Comparison of ENCODE assay signal across 11 mouse cellular contexts in the genomic region with DNA sequence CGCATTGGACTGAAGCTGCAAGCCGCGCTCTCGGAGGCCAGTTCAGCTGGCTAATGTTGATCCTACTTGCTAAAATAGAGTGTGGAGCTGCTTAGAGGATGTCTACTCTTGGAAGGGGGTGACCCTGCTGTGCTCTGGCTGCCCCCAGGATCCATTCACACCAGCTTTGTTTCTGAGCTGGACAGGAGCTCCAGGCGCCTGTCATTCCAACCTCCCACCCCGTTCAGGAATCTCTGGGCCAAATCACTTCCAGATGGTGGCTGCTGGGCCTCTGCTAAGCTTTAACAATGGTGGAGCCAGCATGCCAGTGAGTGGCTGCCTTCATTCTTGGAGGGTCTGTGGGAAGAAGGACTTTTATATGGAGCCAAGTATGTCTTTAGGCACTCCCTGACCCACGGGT. TPM values are rescaled to one million over a fixed set of nuclear protein-coding genes. Genes with fewer than 3 reads are reported as not detected.
DNase-seq lines count a peak whose midpoint lies in the region; ATAC-seq lines count a peak whose summit lies in the region.
"Had no signal": no experiment of that assay in that cellular context is flagged by ENCODE, and none has a peak within 500 bp of the region (broad histone marks: within the 10 kb centered on the region; RNA-seq: fewer than 3 reads in every experiment).

No protein-coding gene starts in this region.

- peaks cover 18% of the 10 kb centered on the region for H3K4me1 ChIP-seq in midbrain, embryonic 11.5 days (ENCODE audit: control insufficient read depth, insufficient read depth, low read length)
- H3K4me1 ChIP-seq in midbrain, embryonic 14.5 days (ENCODE audit: control insufficient read depth, insufficient read depth, low read length), result peaks cover 19% of the 10 kb centered on the region

- no peaks in the 10 kb centered on the region for H3K36me3 ChIP-seq in midbrain, embryonic 11.5 days (ENCODE audit: control insufficient read depth, insufficient read depth, low read length)
- H3K36me3 ChIP-seq in midbrain, embryonic 14.5 days (ENCODE audit: control insufficient read depth, insufficient read depth, low read length), result no peaks in the 10 kb centered on the region

- DNase-seq in adrenal gland, adult 2 months, result peak; percentile 9
- DNase-seq in adrenal gland, postnatal 10 days, result no peak
- DNase-seq in midbrain, embryonic 11.5 days (ENCODE audit: low spot score, missing footprints), result peak; percentile 88
- no peak for DNase-seq in midbrain, embryonic 14.5 days
- peak; percentile 24 to 29 for DNase-seq in heart, postnatal 36 days
- DNase-seq in skeletal muscle tissue, adult 2 months (ENCODE audit: low read depth, low spot score), result peak; percentile 54
- DNase-seq in kidney, postnatal 10 days, result no peak

- WGBS in midbrain, embryonic 11.5 days, result 44% methylated on average over 7 of the region's 7 CpGs
- WGBS in midbrain, embryonic 14.5 days, result 58% methylated on average over 7 of the region's 7 CpGs

- H3K4me3 ChIP-seq in midbrain, embryonic 11.5 days (ENCODE audit: low read depth, low read length), result no peak overlapping the region
- H3K4me3 ChIP-seq in midbrain, embryonic 14.5 days (replicated peaks; ENCODE audit: low read depth, low read length), result no peak overlapping the region
- H3K4me3 ChIP-seq: heart, adult 2 months had no signal

- no peak overlapping the region for H3K4me2 ChIP-seq in midbrain, embryonic 11.5 days
- H3K4me2 ChIP-seq in midbrain, embryonic 14.5 days (ENCODE audit: low read length), result no peak overlapping the region

- intact Hi-C loops in heart, postnatal 36 days (cut with DNase I), result no loop called here

- H3K9ac ChIP-seq in midbrain, embryonic 11.5 days (ENCODE audit: low read length), result no peak overlapping the region
- no peak overlapping the region for H3K9ac ChIP-seq in midbrain, embryonic 14.5 days (replicated peaks; ENCODE audit: low read length)

- ATAC-seq in midbrain, embryonic 11.5 days (ENCODE audit: low FRiP score), result no peak
- no peak for ATAC-seq in midbrain, embryonic 14.5 days (ENCODE audit: low FRiP score, low TSS enrichment)
- no peak for ATAC-seq in frontal cortex, adult (ENCODE audit: low TSS enrichment)

- no peak overlapping the region for H3K27ac ChIP-seq in midbrain, embryonic 11.5 days (ENCODE audit: low read depth, low read length)
- H3K27ac ChIP-seq in midbrain, embryonic 14.5 days (replicated peaks; ENCODE audit: low read depth, low read length), result no peak overlapping the region
- H3K27ac ChIP-seq: heart, adult 2 months had no signal

- no peaks in the 10 kb centered on the region for H3K27me3 ChIP-seq in midbrain, embryonic 11.5 days (ENCODE audit: control insufficient read depth, insufficient read depth, low read length)
- H3K27me3 ChIP-seq in midbrain, embryonic 14.5 days (ENCODE audit: control insufficient read depth, insufficient read depth, low read length), result no peaks in the 10 kb centered on the region

- H3K9me3 ChIP-seq in midbrain, embryonic 11.5 days (ENCODE audit: control insufficient read depth, low read length), result no peaks in the 10 kb centered on the region
- no peaks in the 10 kb centered on the region for H3K9me3 ChIP-seq in midbrain, embryonic 14.5 days (ENCODE audit: control insufficient read depth, low read length)

RNA-seq across cellular contexts. Expression of a gene that starts 4.9 kb away (rescaled TPM):
- 10 to 100 TPM; 40.8 to 44.9 TPM for total RNA-seq in adrenal gland, adult 2 months (2021)
- polyA plus RNA-seq in adrenal gland, adult 2 months (2012; rRNA removed), result 8.8 and 8.9 TPM in 2 replicates
- total RNA-seq in adrenal gland, postnatal 10 days (2021), result 10 to 100 TPM; 43.6 to 52.7 TPM
- polyA plus RNA-seq in midbrain, embryonic 11.5 days (2014; fragmentation: Nextera tagmentation; extraction: Ambion mirVana), result 10.9 and 12.0 TPM in 2 replicates
- 3.8 and 13.6 TPM in 2 replicates for polyA plus RNA-seq in midbrain, embryonic 14.5 days (2014; fragmentation: Nextera tagmentation; extraction: Ambion mirVana)
- 10 to 100 TPM; 23.0 to 24.1 TPM for total RNA-seq in heart, postnatal 36 days (2021)

RNA-seq across cellular contexts. Expression of a gene that starts 31.3 kb away (rescaled TPM):
- not detected for total RNA-seq in adrenal gland, adult 2 months (2021)
- polyA plus RNA-seq in adrenal gland, adult 2 months (2012; rRNA removed), result not detected in 2 replicates
- not detected for total RNA-seq in adrenal gland, postnatal 10 days (2021)
- not detected in 2 replicates for polyA plus RNA-seq in midbrain, embryonic 11.5 days (2014; fragmentation: Nextera tagmentation; extraction: Ambion mirVana)
- polyA plus RNA-seq in midbrain, embryonic 14.5 days (2014; fragmentation: Nextera tagmentation; extraction: Ambion mirVana), result not detected in 2 replicates
- total RNA-seq in heart, postnatal 36 days (2021), result not detected
- total RNA-seq: adrenal gland, adult 18-20 months; heart, adult 2 months had no signal
- polyA plus RNA-seq: heart, adult 2 months; liver, embryonic 16.5 days had no signal

Comparison
In these comparisons a context has a peak if more than half of its experiments do, and no peak if none do; other contexts are left out.
1. DNase-seq: peak in adrenal gland, adult 2 months (single experiment), midbrain, embryonic 11.5 days (single experiment), heart, postnatal 36 days (2 of 2) and skeletal muscle tissue, adult 2 months (single experiment); none in adrenal gland, postnatal 10 days (single experiment), midbrain, embryonic 14.5 days (single experiment) and kidney, postnatal 10 days (single experiment).